ENCODE assay signal across 9 mouse cellular contexts in the genomic region with DNA sequence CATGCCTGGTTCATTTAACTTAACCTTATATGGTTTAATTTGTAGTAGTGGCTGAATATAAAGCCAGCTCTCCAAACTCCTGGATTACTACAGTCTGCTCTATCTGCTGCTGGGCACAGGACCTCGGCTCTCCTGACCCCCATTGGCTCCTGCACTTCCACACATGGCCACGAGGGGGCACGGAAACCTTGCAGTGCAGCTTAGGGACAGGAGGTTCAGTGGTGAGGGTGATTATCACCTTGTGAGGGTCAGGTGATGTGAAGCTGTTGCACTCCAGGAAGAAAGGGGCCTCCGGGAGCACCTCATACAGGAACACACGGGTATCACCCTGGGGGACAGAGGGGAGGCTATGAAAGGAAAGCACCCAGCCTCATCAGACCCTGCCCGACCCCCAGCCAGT. TPM values are rescaled to one million over a fixed set of nuclear protein-coding genes. Genes with fewer than 3 reads are reported as not detected.
DNase-seq lines count a peak whose midpoint lies in the region; ATAC-seq and TF ChIP-seq lines count a peak whose summit lies in the region.
"Had no signal": no experiment of that assay in that cellular context is flagged by ENCODE, and none has a peak within 500 bp of the region (broad histone marks: within the 10 kb centered on the region; RNA-seq: fewer than 3 reads in every experiment).

No protein-coding gene starts in this region.

- peak; percentile 94 for DNase-seq in heart, postnatal 4 days
- peak; percentile 41 to 80 for DNase-seq in layer of hippocampus, adult 2 months (ENCODE audit: low spot score in 2 of 2)
- peak; percentile 92 for DNase-seq in lung, postnatal 14 days
- peak; percentile 73 to 80 for DNase-seq in right cerebral cortex, adult 2 months (ENCODE audit: low spot score in 2 of 2)
- DNase-seq in urinary bladder, postnatal 14 days (ENCODE audit: low spot score): peak; percentile 83

- H3K36me3 ChIP-seq in ES-Bruce4 (ENCODE audit: control insufficient read depth, insufficient read depth, low read length, poor library complexity, severe bottlenecking): no peaks in the 10 kb centered on the region

- no peaks in the 10 kb centered on the region for H3K27me3 ChIP-seq in ES-Bruce4 (ENCODE audit: control insufficient read depth, insufficient read depth, low read length, poor library complexity, severe bottlenecking)
- H3K27me3 ChIP-seq: heart, embryonic 13.5 days had no signal

- peak; percentile 69 for ATAC-seq in erythroblast, adult 5-6 weeks (replicated peaks; ENCODE audit: low FRiP score, poor library complexity, severe bottlenecking)

- TF ChIP-seq POLR2A in ES-Bruce4 (IDR thresholded peaks at IDR 0.05; ENCODE audit: insufficient read depth, low read length): no peak
- no peak for TF ChIP-seq POLR2A in bone marrow macrophage, adult 2 months (IDR thresholded peaks at IDR 0.05; ENCODE audit: borderline replicate concordance, low read depth, low read length)

- TF ChIP-seq CTCF in ES-Bruce4 (IDR thresholded peaks at IDR 0.05; ENCODE audit: low read depth, low read length): peak; percentile 98
- TF ChIP-seq CTCF in bone marrow macrophage, adult 2 months (IDR thresholded peaks at IDR 0.05; ENCODE audit: low read depth, low read length): peak; percentile 78
- peak; percentile 98 for TF ChIP-seq CTCF in layer of hippocampus, adult 2 months (conservative IDR thresholded peaks at IDR 0.05)

- 0 out of 2 replicates have a peak, but pooled peaks have one; percentile 35 for TF ChIP-seq EP300 in ES-Bruce4 (IDR thresholded peaks at IDR 0.05; ENCODE audit: insufficient read depth, low read depth, low read length)

- peaks cover 2% of the 10 kb centered on the region for H3K4me1 ChIP-seq in ES-Bruce4 (ENCODE audit: control insufficient read depth, insufficient read depth, low read length)
- peaks cover 9% of the 10 kb centered on the region for H3K4me1 ChIP-seq in bone marrow macrophage, adult 2 months (ENCODE audit: control insufficient read depth, insufficient read depth, low read length)

- no peak overlapping the region for H3K4me3 ChIP-seq in ES-Bruce4 (ENCODE audit: low read depth, low read length)
- no peak overlapping the region for H3K4me3 ChIP-seq in bone marrow macrophage, adult 2 months (ENCODE audit: insufficient read depth, low read length)
- no peak overlapping the region for H3K4me3 ChIP-seq in layer of hippocampus, adult 2 months
- H3K4me3 ChIP-seq: heart, embryonic 13.5 days had no signal

- H3K27ac ChIP-seq in ES-Bruce4 (ENCODE audit: insufficient read depth, low read length): no peak overlapping the region
- no peak overlapping the region for H3K27ac ChIP-seq in bone marrow macrophage, adult 2 months (ENCODE audit: insufficient read depth, low read depth, low read length)
- H3K27ac ChIP-seq in layer of hippocampus, adult 2 months: no peak overlapping the region
- H3K27ac ChIP-seq: heart, embryonic 13.5 days had no signal

- no peaks in the 10 kb centered on the region for H3K9me3 ChIP-seq in ES-Bruce4 (replicated peaks; ENCODE audit: control insufficient read depth, insufficient read depth, low read length, poor library complexity, severe bottlenecking)
- H3K9me3 ChIP-seq: heart, embryonic 13.5 days had no signal

- no peak overlapping the region for H3K9ac ChIP-seq in ES-Bruce4 (ENCODE audit: low read depth, poor library complexity, severe bottlenecking)
- H3K9ac ChIP-seq: heart, embryonic 13.5 days had no signal

RNA-seq across cellular contexts. Expression of a gene that starts 5.2 kb away (rescaled TPM):
- polyA plus RNA-seq in ES-Bruce4 (2011; ENCODE audit: insufficient read depth, insufficient read length, low read depth, missing spikeins): 34.8 and 39.5 TPM in 2 replicates
- 27.3 and 39.7 TPM in 2 replicates for polyA plus RNA-seq in bone marrow macrophage, adult 2 months (2012; ENCODE audit: insufficient read depth, insufficient read length, missing spikeins)
- total RNA-seq in erythroblast, adult 5-6 weeks (2015; ENCODE audit: low replicate concordance): 3.3 and 10.6 TPM in 2 replicates
- total RNA-seq in erythroblast, adult 5-6 weeks (2017; ENCODE audit: low replicate concordance): 7.9 and 11.6 TPM in 2 replicates
- 10 to 100 TPM; 89.5 to 92.6 TPM for total RNA-seq in heart, postnatal 4 days (2021)
- total RNA-seq in layer of hippocampus, adult 2 months (2021): 10 to 100 TPM; 72.3 to 75.2 TPM

RNA-seq across cellular contexts. Expression of a gene that starts 9.8 kb away (rescaled TPM):
- polyA plus RNA-seq in ES-Bruce4 (2011; ENCODE audit: insufficient read depth, insufficient read length, low read depth, missing spikeins): 6.2 and 7.9 TPM in 2 replicates
- polyA plus RNA-seq in bone marrow macrophage, adult 2 months (2012; ENCODE audit: insufficient read depth, insufficient read length, missing spikeins): 1.5 TPM in 1 of 2 replicates, not detected in the other
- total RNA-seq in erythroblast, adult 5-6 weeks (2015; ENCODE audit: low replicate concordance): not detected in 2 replicates
- total RNA-seq in erythroblast, adult 5-6 weeks (2017; ENCODE audit: low replicate concordance): not detected in 2 replicates
- 10 to 100 TPM; 17.7 to 18.2 TPM for total RNA-seq in heart, postnatal 4 days (2021)
- 1 to 10 TPM; 5.7 to 6.2 TPM for total RNA-seq in layer of hippocampus, adult 2 months (2021)

RNA-seq across cellular contexts. Expression of a gene that starts 9.8 kb away (rescaled TPM):
- polyA plus RNA-seq in ES-Bruce4 (2011; ENCODE audit: insufficient read depth, insufficient read length, low read depth, missing spikeins): 55.8 and 55.9 TPM in 2 replicates
- polyA plus RNA-seq in bone marrow macrophage, adult 2 months (2012; ENCODE audit: insufficient read depth, insufficient read length, missing spikeins): 20.0 and 21.3 TPM in 2 replicates
- 4.8 and 6.9 TPM in 2 replicates for total RNA-seq in erythroblast, adult 5-6 weeks (2015; ENCODE audit: low replicate concordance)
- total RNA-seq in erythroblast, adult 5-6 weeks (2017; ENCODE audit: low replicate concordance): 9.5 and 10.9 TPM in 2 replicates
- 10 to 100 TPM; 82.7 to 84.7 TPM for total RNA-seq in heart, postnatal 4 days (2021)
- total RNA-seq in layer of hippocampus, adult 2 months (2021): 10 to 100 TPM; 61.2 to 65.4 TPM

RNA-seq across cellular contexts. Expression of a gene that starts 35.4 kb away (rescaled TPM):
- polyA plus RNA-seq in ES-Bruce4 (2011; ENCODE audit: insufficient read depth, insufficient read length, low read depth, missing spikeins): 31.2 and 34.8 TPM in 2 replicates
- 0.65 and 1.3 TPM in 2 replicates for polyA plus RNA-seq in bone marrow macrophage, adult 2 months (2012; ENCODE audit: insufficient read depth, insufficient read length, missing spikeins)
- not detected in 2 replicates for total RNA-seq in erythroblast, adult 5-6 weeks (2015; ENCODE audit: low replicate concordance)
- total RNA-seq in erythroblast, adult 5-6 weeks (2017; ENCODE audit: low replicate concordance): not detected in 2 replicates
- total RNA-seq in heart, postnatal 4 days (2021): 10 to 100 TPM; 35.3 to 43.8 TPM
- total RNA-seq in layer of hippocampus, adult 2 months (2021): 10 to 100 TPM; 11.0 to 13.9 TPM

RNA-seq across cellular contexts. Expression of a gene that starts 49.6 kb away (rescaled TPM):
- polyA plus RNA-seq in ES-Bruce4 (2011; ENCODE audit: insufficient read depth, insufficient read length, low read depth, missing spikeins): 31.2 and 36.1 TPM in 2 replicates
- polyA plus RNA-seq in bone marrow macrophage, adult 2 months (2012; ENCODE audit: insufficient read depth, insufficient read length, missing spikeins): 110 and 115 TPM in 2 replicates
- total RNA-seq in erythroblast, adult 5-6 weeks (2015; ENCODE audit: low replicate concordance): 14.6 and 24.2 TPM in 2 replicates
- total RNA-seq in erythroblast, adult 5-6 weeks (2017; ENCODE audit: low replicate concordance): 5.3 and 9.6 TPM in 2 replicates
- 10 to 100 TPM; 24.1 to 26.5 TPM for total RNA-seq in heart, postnatal 4 days (2021)
- total RNA-seq in layer of hippocampus, adult 2 months (2021): 10 to 100 TPM; 85.6 to 93.4 TPM

Comparison
In these comparisons a context has a peak if more than half of its experiments do, and no peak if none do; other contexts are left out.
1. RNA of a gene that starts 5.2 kb away (total RNA-seq): 89.5 to 92.6 TPM in heart, postnatal 4 days and 72.3 to 75.2 TPM in layer of hippocampus, adult 2 months; 3.3 to 11.6 TPM in erythroblast, adult 5-6 weeks; every median in the first group is over 4 times any median in the second.
2. RNA of a gene that starts 9.8 kb away (total RNA-seq): 17.7 to 18.2 TPM in heart, postnatal 4 days and 5.7 to 6.2 TPM in layer of hippocampus, adult 2 months; not detected in erythroblast, adult 5-6 weeks; every median in the first group is over 4 times any median in the second.
3. RNA of a gene that starts 9.8 kb away (total RNA-seq): 82.7 to 84.7 TPM in heart, postnatal 4 days and 61.2 to 65.4 TPM in layer of hippocampus, adult 2 months; 4.8 to 10.9 TPM in erythroblast, adult 5-6 weeks; every median in the first group is over 4 times any median in the second.
4. Peak in every context shown above with its lines, with median percentiles within 50 percentile points of each other: CTCF ChIP-seq and DNase-seq.